Mouse (Mus musculus) activated CD4-positive, CD25-positive, alpha-beta regulatory T cell, adult 4 months (primary cell): ENCODE results near the gene Gimap4. TPM values are rescaled to one million over a fixed set of nuclear protein-coding genes. Genes with fewer than 3 reads are reported as not detected.
A peak's percentile ranks its signal among the peaks of the same experiment; 100 is the strongest.

ENCODE experiments used
- ATAC-seq: one replicate; pipeline ENCODE4 v1.8.0; 2017
- polyA plus RNA-seq, 2 experiments: library from polyadenylated mRNA; unstranded; fragments of 100-300 nt; shearing (Covaris generic); gene quantifications; one replicate each; pipeline ENCODE4 v1.2.1; 2017

The Gimap4 gene
- 1,000 to 10,000 TPM; 1,705 to 1,816 TPM for polyA plus RNA-seq

DNA sequence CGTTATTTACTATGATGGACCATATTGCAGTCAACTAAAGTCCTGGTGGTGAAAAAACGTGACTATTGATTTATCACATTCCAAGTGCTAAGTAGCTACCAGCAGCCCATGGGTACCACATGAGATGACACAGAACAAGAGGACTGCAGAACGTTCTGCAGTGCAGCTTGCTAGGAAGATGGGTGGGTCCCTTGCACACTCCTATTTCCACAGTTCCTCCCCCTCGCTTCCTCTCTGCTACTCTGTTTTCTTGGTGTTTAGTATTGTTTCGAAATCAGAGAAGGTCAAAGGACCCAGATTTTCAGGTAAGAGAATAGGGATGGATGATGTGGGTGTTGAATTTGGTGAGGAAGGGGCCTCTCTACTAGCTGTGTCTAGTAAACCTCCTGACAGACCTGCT is at the start of gene Gimap4:
Gimap4 (plus strand) TSS at position 231 of the 400 bp plus-strand sequence.
- no peak for ATAC-seq

DNA sequence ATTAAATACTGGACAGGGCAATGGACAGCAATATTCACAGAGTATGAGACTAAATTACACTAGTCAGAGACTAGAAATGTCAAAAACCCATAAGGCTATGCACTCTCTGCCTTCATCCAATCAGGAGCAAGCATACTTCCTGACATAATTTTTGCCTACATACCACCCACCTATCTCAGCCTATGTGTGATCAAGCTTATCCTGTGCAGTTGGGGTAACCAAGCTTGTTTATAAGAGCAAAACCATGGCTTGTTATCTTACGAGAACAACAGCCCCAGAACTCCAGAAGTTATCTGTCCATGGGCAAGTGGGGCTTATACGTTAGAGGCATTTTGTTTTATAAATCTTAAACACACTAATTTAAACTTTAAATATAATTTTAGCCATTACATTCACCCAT is 49.2 kb upstream of the Gimap4 start:
- ATAC-seq, result no peak

DNA sequence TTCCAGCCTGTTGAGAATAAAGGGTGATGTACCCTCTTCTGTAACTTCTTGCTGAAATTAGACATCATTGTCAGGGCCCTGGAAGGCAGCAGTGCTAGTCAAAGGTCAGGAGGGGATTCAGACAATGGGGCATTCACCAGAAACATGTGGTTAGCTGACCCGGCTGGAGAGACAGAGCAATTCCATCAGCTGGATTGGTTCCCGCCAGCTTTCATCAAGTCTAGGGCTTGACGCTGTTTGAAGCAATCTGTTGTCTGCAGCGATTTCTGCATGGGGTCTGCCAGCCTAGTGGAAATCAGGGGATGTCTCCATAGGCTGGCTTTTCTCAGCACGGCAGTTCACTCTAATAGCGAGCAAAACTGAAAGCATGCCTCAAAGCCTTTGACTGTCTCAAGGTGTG is 47.8 kb upstream of the Gimap4 start:
- ATAC-seq, result no peak

DNA sequence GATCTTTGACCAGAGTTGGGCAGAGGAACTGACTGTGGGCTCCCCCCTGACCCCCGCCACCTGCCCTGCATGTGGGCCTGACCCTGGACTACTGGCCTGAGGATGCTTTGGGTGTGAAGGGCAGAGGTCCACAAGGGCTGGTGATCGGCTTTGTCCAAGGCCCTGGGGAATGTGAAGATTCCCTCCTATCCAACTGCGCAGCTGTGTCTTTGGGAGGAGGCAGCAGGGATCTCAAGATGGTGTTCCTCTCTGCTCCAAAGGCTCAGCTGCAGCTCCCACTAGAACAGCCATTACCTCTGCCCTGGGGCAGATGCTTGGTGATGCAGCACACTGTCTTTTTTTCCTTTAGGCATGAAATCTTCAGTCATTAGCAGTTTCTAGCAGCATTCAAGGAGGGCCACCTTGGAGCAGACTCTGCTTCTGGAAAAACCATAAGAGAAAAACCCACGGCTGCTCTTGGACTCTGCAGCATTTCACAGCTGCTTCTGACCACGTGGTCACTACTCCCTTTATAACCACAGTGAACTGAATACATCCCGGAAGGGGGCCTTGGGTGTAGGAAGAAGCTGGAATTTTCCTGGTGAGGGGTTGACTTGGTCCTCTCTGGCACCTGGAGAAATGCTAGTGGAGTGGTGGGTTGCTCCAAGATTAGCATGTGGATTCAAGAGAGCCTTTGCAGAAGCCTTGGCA is 46.4 kb upstream of the Gimap4 start:
- no peak for ATAC-seq

DNA sequence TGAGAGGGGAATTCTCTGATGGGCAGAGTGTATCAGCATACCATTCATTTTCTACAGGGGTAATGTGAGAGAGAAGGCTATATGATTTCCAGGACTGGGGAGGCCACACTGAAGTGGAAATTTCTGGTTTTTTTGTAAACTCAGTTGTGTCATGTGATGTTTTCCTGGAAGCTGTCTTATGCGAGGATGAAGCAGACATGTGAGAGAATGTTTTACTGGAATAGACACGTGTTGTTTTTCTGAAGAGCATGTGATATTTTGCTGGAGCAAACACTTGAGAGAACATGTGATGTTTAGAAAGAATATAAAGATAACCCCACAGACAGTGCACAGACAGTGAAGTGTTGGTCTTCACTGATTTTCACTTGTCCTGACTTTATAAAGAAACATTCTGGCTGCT is 45.8 kb upstream of the Gimap4 start:
- no peak for ATAC-seq

DNA sequence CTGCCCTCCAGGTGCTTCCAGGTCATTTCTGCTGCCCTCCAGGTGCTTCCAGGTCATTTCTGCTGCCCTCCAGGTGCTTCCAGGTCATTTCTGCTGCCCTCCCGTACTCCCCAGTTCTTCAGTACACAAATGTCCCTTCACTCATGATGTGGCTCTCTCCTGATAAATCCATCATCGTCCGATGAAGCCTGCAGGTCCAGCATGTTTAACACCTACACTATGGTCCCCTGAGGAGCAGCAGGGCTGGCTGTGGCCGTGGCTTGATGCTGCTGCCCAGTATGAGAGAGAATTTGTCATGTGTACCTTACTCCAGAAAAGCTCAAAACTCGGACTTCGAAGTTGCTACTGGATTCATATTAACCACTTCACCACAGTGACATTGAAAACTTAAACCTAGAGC is 43.0 kb upstream of the Gimap4 start:
- ATAC-seq, result no peak

DNA sequence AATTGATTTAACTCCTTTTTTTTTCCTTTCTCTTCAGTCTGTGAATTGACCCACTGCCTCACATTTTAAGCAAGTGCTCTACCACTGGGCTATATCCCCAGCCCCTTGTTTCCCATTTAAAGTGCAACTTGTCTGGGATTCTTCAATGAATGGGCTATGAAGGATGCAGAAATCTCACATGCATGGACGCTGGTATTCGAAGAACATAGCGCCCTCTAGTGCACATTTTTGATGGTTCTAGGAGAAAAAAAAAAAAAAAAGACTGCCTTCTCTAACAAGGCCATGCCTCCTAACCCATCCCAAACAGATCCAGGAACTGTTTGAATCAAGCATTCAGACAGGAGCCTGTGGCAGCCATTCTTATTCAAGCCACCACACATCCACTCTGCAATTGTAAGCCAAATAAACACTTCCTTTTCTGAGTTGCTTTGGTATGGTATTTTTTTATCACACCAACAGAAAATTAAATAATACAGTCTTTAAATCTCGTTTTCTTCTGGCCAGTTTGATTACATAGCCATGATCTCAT is 41.5 kb upstream of the Gimap4 start:
- no peak for ATAC-seq

DNA sequence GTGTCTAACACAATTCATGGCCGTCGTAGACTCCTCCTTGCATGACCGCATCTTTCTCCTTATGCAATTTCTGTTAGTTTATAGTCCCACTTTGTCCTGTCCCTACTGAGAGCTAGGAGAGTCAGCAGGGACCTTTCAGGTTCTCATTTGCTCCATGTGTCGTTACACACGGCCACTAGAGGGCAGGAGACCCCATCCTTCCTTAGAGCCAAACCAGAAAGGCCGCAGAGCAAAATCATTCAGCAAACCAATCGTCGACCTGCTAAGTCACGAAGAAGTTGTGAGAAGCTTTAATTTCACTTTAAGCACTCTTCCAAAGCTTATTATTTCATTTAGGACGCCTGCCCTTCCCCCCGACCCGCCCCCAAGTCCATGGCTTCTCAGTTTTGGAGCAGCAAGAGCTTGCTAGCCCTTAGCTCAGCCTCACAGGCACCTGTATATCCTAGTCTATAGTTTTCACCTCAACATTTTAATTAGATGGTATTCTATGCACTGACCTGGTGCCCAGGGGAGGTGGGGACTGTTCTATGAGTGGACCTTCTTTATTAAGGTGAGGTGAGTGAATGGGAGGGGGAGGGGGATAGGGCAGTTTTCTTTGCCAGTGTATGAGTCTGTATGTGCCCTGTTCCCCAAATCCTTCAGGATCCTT is 38.6 kb upstream of the Gimap4 start:
- peak; percentile 37 for ATAC-seq

DNA sequence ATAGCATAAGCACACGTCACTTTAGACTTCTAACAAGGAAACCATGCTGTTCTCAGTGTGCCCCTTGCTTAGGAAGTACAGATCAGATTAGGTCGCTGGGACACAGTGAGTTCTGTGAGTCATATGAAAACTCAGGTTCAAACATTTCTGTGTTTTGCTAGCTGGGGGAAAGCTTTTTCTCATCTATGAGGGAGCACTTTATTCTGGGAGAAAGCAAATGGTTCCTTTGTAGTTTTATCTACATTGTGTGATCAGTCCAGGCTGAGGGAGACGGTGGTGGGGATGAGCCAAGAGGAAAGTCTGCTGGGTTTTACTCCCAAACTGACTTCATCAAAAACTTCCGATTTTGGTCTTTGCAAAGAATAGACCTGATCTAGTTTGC is 38.0 kb upstream of the Gimap4 start:
- no peak for ATAC-seq

DNA sequence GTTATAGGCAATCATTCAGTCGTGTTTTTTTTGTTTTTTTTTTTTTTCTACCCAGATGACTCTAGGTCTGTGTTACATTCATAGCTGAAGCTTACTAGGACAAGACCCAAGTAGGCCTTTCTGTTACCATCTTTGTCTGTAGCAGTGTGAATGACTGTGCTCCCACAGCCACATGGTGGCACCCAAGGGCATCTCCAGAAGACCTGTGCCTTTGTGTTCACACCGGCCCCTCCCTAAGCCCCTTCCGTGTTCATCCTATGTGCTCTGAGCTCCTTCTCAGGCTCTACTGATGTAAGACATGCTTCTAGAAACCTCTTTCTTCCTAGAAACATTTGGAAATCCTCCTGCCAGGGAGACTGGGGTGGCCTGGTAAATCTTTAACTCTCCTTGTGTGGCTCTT is 37.4 kb upstream of the Gimap4 start, which contains the start of gene Gimap8:
Gimap8 (plus strand) TSS at position 240 of the 400 bp plus-strand sequence.
- ATAC-seq, result peak; percentile 87

DNA sequence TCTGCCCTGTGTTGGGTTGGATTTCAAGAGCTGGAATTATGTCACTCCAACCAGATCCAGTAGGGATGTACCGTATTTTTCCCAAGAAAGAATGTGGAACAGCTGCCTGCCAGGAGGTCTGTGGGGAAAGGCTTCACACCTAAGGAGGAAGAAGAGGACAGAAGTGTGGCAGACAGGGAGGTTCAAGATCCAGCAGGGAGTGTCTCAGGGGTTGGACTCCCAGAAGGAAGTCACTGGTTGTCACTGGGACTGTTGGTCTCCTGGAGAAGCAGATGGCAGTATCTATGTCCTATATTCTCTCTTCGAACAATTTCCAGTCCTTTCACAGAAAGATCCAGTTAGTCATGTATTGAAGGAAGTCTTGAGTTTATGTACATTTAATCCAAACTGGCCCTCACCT is 36.7 kb upstream of the Gimap4 start:
- ATAC-seq, result no peak

DNA sequence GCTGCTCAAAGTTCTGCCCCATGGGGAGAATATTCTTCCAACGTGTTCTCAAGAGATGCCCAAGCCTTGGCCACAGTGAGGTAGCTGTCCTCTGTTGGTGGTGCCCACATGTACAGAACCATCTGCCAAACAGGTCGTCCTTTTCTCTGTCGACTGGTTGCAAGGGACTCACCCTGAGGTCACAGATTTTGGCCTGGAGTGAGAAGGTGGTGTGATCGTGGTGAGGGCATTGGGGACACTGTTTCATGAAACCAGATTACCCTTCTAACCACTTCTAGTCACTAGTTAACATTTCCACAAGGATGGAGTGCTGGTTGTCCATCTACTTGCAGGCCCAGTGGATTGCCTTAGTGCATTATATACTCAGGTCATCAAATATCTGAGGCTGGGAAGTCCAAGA is 35.6 kb upstream of the Gimap4 start:
- no peak for ATAC-seq

DNA sequence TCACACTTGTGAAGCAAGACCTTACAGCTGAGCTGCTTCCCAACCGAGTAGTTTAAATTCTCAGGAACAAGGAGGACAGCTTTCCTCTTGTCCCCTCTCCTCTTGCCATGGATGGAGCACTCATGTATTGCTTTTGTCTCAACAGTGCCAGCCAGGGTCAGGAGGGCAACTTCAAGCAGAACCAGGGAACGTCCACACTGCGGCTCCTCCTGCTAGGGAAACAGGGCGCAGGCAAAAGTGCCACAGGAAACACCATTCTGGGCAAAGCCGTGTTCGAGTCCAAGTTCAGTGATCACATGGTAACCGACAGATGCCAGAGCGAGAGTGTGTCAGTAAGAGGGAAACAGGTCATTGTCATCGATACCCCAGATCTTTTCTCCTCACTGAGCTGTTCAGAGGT is 34.3 kb upstream of the Gimap4 start:
- no peak for ATAC-seq

DNA sequence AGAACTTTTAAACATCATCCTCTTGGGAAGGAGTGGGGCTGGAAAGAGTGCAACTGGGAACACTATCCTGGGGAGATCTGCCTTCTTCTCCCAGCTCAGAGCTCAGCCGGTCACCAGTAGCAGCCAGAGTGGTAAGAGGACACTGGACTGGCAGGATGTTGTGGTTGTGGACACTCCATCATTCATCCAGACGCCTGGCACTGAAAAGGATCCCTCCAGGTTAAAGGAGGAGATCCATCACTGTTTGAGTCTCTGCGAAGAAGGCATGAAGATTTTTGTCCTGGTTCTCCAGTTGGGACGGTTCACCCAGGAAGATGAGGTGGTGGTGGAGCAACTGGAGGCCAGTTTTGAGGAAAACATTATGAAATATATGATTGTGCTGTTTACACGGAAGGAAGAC is 25.6 kb upstream of the Gimap4 start:
- ATAC-seq, result no peak

DNA sequence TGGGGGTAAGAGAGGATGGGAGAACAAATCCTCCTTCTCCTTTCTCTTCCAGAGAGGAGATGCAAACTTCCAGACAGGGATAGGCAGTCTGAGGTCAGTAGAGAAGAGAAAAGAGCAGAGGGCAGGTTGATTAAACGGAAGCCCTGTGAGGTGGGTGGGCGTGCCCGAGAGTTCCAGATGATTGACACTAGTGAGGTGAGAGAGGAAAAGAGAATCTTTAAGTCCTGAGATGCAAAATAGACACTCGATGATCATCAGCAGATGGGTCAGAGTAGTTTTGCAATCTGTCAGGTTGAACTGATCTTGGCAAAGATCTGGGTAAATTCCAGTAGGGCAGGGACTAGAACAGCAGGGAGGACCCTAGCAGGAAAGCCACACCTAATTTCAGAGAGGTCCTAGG is 19.6 kb upstream of the Gimap4 start:
- ATAC-seq, result peak; percentile 28

DNA sequence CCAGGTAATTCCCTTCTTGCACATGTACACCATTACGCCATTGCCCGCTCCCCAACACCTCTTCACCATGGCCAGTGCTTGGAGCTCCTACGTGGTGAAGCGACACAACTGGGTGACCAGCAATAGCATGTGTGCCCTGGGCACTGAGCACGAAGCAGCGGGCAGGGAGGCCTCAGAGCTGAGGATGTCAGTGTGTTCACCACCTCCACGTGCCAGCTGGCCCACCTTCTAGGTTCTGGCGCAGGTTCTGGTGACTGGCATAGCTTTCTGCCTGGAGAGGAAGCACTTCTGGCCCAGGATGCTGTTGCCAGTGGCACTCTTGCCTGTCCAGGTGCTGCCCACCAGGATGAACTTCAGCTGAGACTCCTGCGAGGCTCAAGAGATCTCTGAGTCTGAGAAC is 18.9 kb upstream of the Gimap4 start:
- no peak for ATAC-seq

DNA sequence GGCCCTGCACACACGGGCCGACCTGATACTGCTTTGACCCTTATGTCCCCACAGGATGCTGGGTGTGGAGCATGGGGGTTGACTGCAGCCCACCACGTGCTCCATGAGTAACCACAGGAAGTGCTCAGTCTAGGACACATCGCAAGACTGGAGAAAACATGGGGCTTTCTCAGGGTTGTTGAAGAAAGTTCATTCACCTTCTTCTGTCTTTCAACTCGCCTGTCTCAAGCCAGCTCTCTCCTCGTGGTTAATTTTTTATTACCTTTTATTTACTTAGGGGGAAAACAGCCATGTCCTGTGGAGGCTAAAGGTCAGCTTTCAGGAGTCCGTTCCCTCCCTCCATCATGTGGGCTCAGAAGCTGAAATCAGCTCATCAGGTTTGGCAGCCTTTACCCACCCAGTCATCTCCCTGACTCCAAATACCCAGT is 18.2 kb upstream of the Gimap4 start:
- peak; percentile 59 for ATAC-seq

DNA sequence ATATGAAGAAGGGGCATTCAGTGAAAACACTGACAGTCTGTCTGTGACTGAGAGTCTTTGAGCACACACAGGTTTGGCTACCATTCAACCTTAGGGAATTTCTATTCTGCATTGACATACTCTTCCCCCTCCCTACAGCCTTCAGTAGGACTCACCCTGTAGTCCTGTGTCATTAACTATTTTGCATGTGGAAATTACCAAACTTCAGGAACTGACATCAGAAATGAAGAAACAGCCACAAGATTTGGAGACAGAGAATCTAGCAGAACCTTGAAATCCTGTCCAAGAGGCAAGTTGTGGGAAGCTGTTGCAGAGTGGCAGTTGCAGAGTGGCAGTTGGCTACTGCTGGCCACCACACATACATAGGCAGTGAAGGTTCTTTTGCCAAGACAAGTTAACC is 16.3 kb upstream of the Gimap4 start:
- ATAC-seq, result no peak

DNA sequence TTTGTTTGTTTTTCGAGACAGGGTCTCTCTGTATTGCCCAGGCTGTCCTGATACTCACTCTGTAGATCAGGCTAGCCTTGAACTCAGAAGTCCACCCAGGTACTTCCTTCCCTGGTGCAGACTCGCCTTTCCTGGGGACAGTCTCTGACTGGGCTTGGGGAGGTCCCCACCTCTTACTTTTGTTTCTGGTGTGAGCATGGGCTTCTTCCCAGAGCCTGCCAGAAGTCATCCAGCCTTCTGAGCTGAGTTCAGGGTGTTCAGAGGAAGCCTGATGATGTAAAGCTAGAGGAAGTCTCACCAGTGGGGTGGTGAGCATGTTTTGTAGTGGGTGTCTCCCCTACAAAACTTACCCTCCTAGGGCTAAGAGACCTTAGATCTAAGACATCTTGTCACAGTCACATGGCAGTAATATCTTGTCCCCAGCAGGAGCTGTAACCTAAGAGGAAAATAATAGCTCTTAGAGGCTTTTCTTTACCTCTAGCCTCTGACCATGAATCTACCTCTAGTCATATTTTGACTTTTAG is 14.8 kb upstream of the Gimap4 start:
- ATAC-seq, result peak; percentile 32

DNA sequence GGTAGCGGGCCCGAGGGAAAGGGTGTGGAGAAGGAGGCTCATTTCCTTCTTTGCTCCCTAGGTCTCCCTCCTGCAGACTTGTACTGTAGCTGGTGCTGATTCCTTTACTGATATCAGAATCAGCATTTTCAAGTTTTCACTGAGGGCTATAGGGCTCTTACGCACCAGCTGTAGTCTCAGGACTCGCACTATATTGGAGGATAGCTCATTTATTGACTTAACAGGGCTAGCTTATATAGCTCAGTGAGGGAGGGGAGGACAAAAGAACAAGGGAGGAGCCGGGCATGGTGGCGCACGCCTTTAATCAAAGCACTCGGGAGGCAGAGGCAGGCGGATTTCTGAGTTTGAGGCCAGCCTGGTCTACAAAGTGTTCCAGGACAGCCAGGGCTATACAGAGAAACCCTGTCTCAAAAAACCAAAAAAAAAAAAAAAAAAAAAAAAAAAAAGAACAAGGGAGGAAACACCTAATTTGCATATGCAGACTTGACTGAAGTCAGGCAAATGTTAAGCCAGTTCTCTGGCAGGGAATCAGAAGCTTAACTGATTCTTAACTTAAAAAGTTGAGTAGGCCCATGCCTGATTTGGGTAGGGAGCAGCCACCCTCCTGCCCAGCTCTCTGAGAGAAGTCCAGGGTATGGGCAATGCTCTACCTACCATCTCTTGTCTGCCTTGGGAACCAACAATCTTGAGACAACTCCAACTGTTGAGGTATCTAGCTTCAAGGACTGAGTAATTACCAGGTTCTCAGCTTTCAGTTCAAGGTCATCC is 9.9 kb upstream of the Gimap4 start:
- no peak for ATAC-seq

DNA sequence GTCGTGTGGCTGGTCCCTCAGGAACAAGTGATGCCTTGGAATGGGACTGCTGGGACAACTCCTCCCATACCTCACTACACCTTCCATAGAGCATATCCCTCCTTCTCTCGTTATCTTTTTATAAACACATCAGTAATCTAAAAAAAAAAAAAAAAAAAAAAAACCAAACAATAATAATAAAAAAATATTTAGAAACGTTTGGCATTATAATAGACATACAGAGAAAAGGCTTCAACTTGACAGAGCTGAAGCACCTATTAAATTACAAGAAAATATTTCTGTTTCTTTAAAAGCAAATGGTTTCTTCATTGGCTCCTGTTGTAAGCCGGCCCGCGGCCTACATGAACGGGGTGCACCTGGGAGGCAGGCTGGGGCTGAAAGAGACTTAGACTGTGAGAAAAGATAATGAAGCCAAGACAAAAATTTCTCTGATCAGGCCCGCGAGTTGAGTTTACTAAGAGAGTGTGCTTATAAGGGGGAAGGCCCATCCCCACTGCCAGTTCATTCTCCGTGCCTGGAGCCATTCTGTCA is 8.9 kb upstream of the Gimap4 start:
- ATAC-seq, result no peak

DNA sequence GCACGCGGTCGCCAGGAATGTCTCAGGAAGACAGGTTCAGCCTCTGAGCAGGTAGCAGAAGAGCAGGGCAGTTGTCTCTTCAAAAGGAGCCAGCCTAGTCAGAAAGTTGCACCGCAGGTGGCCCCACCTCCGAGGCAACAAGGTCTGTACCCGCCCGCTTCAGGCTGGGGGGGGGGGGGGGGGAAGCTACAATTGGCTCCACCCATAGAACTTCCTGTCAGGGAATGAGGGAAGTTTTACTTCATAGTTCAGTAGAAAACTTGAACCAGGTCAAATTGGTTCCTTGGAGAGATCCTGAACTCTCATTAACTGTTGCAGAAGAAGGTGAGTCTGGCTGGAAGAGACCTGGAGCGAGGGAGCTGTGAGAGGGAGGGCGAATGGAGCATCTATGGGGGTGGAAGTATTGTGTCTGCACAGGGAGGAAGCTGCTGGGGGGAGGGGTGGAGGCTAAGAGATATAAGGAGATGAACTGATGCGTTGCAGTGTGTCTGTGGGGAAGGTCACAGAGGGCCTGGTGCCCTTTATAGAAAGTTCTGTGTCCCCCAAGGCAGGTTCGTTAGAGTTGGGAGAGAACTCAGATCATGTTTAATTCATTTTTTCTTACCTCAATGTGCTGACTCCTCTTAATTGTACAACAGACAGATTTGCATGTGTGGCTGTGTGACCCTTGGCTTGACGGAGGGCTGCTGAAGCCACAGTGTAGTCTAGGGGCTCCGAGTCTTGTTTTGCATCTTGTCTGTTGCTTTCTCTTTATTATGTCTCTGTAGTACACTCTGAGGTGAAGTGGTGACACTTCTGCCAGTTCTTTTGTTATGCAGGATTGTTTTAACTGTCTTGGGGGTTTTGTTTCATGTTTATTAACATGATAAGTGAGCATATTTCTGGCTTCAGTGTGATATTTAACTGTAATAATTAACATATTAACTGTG is 8.2 kb upstream of the Gimap4 start, which contains the start of gene Gimap9:
Gimap9 (plus strand) TSS at position 199 of the 929 bp plus-strand sequence.
- ATAC-seq, result peak; percentile 45
